Mouse (Mus musculus) midbrain, embryonic 15.5 days (tissue): ENCODE data around the gene 3110009E18Rik. TPM values are rescaled to one million over a fixed set of nuclear protein-coding genes. Genes with fewer than 3 reads are reported as not detected.

Experiments used
- ATAC-seq: fragments of 200-750 bp; cut with Nextera tagmentation; replicated peaks from 2 replicates; pipeline ENCODE4 v1.8.0; 2017; ENCODE audit warnings: moderate TSS enrichment
- H3K27ac ChIP-seq: fragments of 300-500 bp; sonication (generic); 2 replicates; pipeline ENCODE4 v1.5.1; 2015; ENCODE audit warnings: mild to moderate bottlenecking, inconsistent platforms
- H3K27me3 ChIP-seq: fragments of 300-500 bp; sonication (generic); replicated peaks from 2 replicates; pipeline ENCODE4 v1.6.1; 2015; ENCODE audit warnings: inconsistent platforms
- H3K36me3 ChIP-seq: fragments of 300-500 bp; sonication (generic); replicated peaks from 2 replicates; pipeline ENCODE4 v1.6.1; 2015; ENCODE audit warnings: inconsistent platforms
- H3K4me1 ChIP-seq: fragments of 300-500 bp; sonication (generic); 2 replicates; pipeline ENCODE4 v1.6.1; 2015; ENCODE audit warnings: inconsistent platforms
- H3K4me2 ChIP-seq: fragments of 300-500 bp; sonication (generic); 2 replicates; pipeline ENCODE4 v1.6.1; 2015; ENCODE audit warnings: inconsistent platforms, mild to moderate bottlenecking, moderate library complexity
- H3K4me3 ChIP-seq: fragments of 300-500 bp; sonication (generic); 2 replicates; pipeline ENCODE4 v1.5.1; 2015; ENCODE audit warnings: mild to moderate bottlenecking, inconsistent platforms
- H3K9ac ChIP-seq: fragments of 300-500 bp; sonication (generic); 2 replicates; pipeline ENCODE4 v1.6.1; 2015; ENCODE audit warnings: mild to moderate bottlenecking, inconsistent platforms
- H3K9me3 ChIP-seq: fragments of 300-500 bp; sonication (generic); 2 replicates; pipeline ENCODE4 v1.6.1; 2016; ENCODE audit warnings: inconsistent platforms
- WGBS: fragments of 180-500 bp; shearing (Covaris S2); methylation state at CpG from one replicate; pipeline ENCODE4 v1.1.7; 2015; ENCODE audit warnings: mixed read lengths; 5-methylcytosine and 5-hydroxymethylcytosine counted together
- polyA plus RNA-seq: library from polyadenylated mRNA; unstranded; fragments of >200 nt; fragmentation: Nextera tagmentation; extraction: Ambion mirVana; gene quantifications from 2 replicates; pipeline ENCODE4 v1.2.1, GENCODE M21; 2015

The 3110009E18Rik gene
- polyA plus RNA-seq, 1 experiment from 2014 or later: 16.0 TPM

DNA sequence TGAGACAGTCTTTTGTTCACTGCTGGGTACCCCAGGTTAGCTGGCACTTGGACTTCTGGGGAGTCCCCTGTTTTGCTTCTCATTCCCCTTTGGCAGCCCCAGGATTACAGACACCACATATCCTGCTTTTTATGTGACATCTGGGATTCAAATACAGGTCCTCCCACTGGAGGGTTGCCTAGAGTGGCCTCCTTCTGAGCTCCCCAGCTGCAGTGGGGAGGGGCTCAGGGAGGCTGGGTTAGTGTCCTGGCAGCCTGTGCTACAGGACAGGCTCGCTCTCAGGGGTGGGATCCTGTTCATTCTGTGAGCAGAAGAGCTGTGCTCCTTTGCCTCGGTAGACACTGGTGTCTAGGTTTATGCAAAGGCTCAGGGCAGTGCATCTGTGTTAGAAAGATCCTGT is 100.3 kb downstream of the 3110009E18Rik start:
- Histone ChIP-seq H3K9me3 (no peaks in the 10 kb centered on the region), H3K4me3 (no peak overlapping the region), H3K36me3 (no peaks in the 10 kb centered on the region), H3K4me1 (no peaks in the 10 kb centered on the region), H3K27ac (no peak overlapping the region), H3K27me3 (no peaks in the 10 kb centered on the region), H3K4me2 (no peak overlapping the region), H3K9ac (no peak overlapping the region)
- 51% methylated on average over 2 of the region's 2 CpGs for WGBS
- no peak for ATAC-seq

DNA sequence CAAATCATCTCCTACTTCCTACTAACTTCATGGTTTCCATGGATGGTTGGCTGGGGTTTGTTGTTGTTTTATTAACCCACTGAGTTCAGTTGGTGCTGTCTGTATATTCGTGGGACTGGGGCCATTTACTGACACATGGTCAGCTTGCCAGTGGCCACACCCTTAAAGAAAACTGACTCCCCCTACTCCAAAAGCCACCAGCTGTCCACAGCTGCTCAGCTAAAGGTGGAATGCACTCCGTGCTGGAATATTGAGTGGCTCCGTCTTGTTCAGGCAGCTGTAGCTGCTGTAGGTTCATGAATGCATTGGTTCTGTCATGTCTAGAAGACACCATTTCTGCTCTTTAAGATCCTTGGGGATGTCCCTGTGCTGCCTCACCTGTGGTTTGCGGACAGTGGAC is 102.6 kb downstream of the 3110009E18Rik start:
- no peak overlapping the region for H3K4me2 ChIP-seq
- no peaks in the 10 kb centered on the region for H3K9me3 ChIP-seq
- ATAC-seq: no peak
- H3K27me3 ChIP-seq: no peaks in the 10 kb centered on the region
- H3K4me1 ChIP-seq: no peaks in the 10 kb centered on the region
- no peak overlapping the region for H3K9ac ChIP-seq
- 85% methylated on average over 4 of the region's 4 CpGs for WGBS
- no peak overlapping the region for H3K27ac ChIP-seq
- no peak overlapping the region for H3K4me3 ChIP-seq
- H3K36me3 ChIP-seq: no peaks in the 10 kb centered on the region

DNA sequence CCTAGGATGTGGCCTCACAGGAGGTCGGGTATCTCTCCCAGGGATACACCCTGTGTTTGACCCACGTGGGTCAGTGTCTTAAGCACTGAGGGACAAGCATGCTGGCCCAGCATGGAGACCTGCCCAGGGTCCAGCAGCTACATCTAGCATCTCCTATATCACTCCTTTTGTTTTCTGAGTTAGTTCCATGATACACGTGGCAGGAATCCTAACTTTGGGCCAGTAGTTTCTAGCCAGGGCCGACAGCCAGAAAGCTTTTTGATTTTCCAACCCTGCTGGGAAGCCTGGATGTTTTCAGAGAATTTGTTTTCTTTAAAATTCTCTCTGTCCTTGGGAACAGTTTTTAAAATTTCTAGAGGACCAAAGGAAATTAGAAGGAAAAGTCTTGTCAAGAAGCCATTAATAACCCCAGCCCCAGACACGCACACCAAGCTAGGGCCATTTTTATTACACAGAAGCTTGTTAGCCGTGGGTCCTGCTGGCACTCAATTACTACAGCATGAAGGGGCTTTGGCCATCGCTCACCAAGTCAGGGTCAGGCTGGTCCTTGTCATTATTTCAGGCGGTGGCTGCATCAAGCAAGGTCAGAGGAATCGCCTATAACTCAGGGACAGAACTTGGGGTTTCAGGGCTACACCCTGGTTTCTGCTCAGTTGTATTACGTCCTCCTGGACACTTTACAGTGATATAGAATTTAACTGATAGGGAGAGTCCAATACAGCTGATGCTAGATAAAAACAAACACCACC is 108.9 kb downstream of the 3110009E18Rik start:
- no peak overlapping the region for H3K4me3 ChIP-seq
- WGBS: 83% methylated on average over 10 of the region's 10 CpGs
- ATAC-seq: no peak

DNA sequence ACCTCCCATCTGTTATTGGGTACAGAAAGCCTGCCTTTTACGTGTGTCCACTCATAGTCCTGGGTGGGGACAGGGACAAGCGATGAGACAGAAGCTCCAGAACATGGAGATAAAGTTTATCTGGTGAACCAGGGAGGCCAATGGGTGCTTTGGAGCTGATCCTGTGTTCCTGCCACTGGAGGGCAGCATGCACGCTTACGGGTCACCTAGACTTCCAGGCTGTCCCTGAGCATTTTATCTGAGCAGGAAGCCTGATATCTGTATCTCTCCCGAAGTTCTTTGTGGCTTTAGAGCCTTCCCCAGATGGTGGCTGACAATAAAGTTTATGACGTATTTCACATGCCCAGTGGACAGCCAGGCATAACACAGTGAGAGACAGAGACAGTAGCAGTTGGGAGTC is 110.3 kb downstream of the 3110009E18Rik start:
- Histone ChIP-seq H3K4me1 (no peaks in the 10 kb centered on the region), H3K4me2 (no peak overlapping the region), H3K27ac (no peak overlapping the region), H3K9ac (no peak overlapping the region), H3K4me3 (no peak overlapping the region), H3K9me3 (no peaks in the 10 kb centered on the region), H3K27me3 (no peaks in the 10 kb centered on the region), H3K36me3 (no peaks in the 10 kb centered on the region)
- 41% methylated on average over 6 of the region's 6 CpGs for WGBS
- ATAC-seq: peak; percentile 65; the same call in 1 of the 2 replicates

More for the DNA sequence above, 108.9 kb downstream of the 3110009E18Rik start:
- Histone ChIP-seq H3K27ac (no peak overlapping the region), H3K4me1 (no peaks in the 10 kb centered on the region), H3K9ac (no peak overlapping the region), H3K36me3 (no peaks in the 10 kb centered on the region), H3K4me2 (no peak overlapping the region), H3K9me3 (no peaks in the 10 kb centered on the region), H3K27me3 (no peaks in the 10 kb centered on the region)

DNA sequence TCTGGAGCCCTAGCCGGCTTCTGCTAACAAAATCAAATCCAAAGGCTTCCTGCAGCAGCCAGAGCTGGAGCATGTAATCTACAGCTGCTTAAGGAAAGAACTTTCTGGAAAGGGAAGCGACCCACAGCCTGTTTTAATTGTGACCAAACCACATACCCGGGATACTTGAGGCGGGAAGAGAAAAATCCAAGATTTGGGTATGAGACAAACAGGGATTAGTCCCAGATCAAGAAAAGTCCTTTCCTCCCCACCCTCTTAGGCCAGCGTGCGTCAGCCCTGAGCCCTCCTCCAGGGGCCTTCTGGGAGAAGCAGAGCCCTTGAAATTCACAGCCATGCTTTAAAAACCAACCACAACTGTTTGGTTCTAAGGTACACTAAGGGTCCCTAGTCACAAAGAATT is 111.2 kb downstream of the 3110009E18Rik start:
- Histone ChIP-seq H3K36me3 (no peaks in the 10 kb centered on the region), H3K9ac (no peak overlapping the region), H3K4me2 (no peak overlapping the region), H3K9me3 (no peaks in the 10 kb centered on the region), H3K4me1 (no peaks in the 10 kb centered on the region), H3K27ac (no peak overlapping the region), H3K4me3 (no peak overlapping the region), H3K27me3 (no peaks in the 10 kb centered on the region)
- 70% methylated on average over 6 of the region's 6 CpGs for WGBS
- no peak for ATAC-seq

DNA sequence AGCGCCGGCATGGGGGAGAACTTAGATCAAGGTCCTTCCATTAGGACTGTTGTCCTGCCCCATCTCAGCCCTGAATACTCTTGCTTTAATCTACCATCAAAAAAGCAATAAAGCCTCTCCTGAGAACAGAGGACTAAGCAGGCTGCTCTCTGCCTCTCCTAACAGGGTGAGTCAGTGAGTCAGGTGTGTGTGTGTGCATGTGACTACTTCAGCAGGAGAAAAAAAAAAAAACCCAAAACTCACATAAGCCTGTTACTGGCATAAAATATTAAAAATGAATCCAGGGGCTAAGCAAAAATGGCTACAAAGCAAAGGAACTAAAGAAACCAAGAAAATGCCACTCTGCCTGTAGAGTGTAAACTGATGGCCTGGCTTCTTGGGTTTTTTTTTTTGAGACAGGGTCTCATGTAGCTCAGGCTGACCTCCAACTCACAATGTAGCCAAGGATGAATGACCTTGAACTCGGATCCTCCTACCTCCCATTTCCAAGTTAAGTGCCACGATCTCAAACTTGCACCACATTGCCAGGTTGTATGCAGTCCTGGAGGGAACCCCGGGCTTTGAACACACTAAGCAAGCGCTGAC is 114.7 kb downstream of the 3110009E18Rik start:
- Histone ChIP-seq H3K9me3 (no peaks in the 10 kb centered on the region), H3K36me3 (no peaks in the 10 kb centered on the region), H3K4me2 (no peak overlapping the region), H3K4me3 (no peak overlapping the region), H3K27me3 (no peaks in the 10 kb centered on the region), H3K9ac (no peak overlapping the region), H3K27ac (no peak overlapping the region), H3K4me1 (no peaks in the 10 kb centered on the region)
- ATAC-seq: no peak
- WGBS: 90% methylated on average over 6 of the region's 6 CpGs

DNA sequence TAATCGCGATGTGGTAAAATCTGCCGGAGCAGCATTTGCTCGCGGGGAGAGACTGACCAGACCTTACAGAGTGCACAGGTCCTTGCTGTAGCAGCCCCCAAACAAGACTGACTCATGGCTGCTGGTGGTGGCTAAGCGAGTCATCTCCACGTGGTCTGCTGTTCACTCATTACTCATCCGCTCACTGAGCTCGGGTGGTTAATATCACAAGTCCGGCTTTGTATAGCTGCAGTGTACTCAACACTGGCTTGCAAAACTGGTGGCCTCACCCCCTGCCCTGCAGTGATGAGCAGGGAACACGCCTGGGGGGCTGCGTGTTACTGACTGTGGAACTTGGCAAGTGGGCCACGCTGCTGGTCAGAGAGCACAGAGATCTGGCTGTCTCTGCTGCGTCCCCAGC is 115.4 kb downstream of the 3110009E18Rik start:
- no peak overlapping the region for H3K4me2 ChIP-seq
- no peak overlapping the region for H3K4me3 ChIP-seq
- no peaks in the 10 kb centered on the region for H3K27me3 ChIP-seq
- no peak overlapping the region for H3K9ac ChIP-seq
- no peaks in the 10 kb centered on the region for H3K36me3 ChIP-seq
- ATAC-seq: no peak
- H3K27ac ChIP-seq: no peak overlapping the region
- no peaks in the 10 kb centered on the region for H3K9me3 ChIP-seq
- 91% methylated on average over 14 of the region's 14 CpGs for WGBS
- H3K4me1 ChIP-seq: no peaks in the 10 kb centered on the region

DNA sequence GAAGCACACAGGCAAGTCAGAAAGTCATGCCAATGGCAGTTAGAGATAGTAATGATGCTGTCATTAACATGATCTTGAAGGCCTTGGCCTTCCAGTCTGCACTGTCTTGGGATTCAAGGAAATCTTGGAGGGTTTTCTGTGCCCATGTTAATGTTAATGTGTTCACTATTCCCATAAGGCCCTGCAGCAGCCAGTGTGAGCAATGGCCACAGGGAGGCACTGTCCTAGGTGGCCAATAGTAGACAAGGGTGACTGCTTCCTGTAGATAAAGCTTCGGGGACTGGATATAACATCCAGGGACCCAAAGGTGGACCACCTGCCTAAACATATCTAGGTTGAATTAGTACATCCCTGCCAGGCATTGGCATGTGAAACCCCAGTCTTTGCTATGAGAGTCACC is 116.1 kb downstream of the 3110009E18Rik start:
- Histone ChIP-seq H3K4me1 (no peaks in the 10 kb centered on the region), H3K4me3 (no peak overlapping the region), H3K36me3 (no peaks in the 10 kb centered on the region), H3K9ac (no peak overlapping the region), H3K27ac (no peak overlapping the region), H3K27me3 (no peaks in the 10 kb centered on the region), H3K4me2 (no peak overlapping the region), H3K9me3 (no peaks in the 10 kb centered on the region)
- WGBS: 85% methylated on average over 1 of the region's 1 CpGs
- no peak for ATAC-seq

Other genes starting within 250 kb of the 3110009E18Rik start
- 7.5 and 7.8 TPM in 2 replicates for gene Tmem177, start 208.0 kb upstream of the 3110009E18Rik start, polyA plus RNA-seq
- gene Cfap221, start 124.0 kb upstream of the 3110009E18Rik start, polyA plus RNA-seq: 0.36 and 0.48 TPM in 2 replicates
- gene Sctr, start 114.3 kb upstream of the 3110009E18Rik start, polyA plus RNA-seq: 0.75 and 1.4 TPM in 2 replicates
- 7.6 and 9.6 TPM in 2 replicates for gene Tmem37, start 47.1 kb upstream of the 3110009E18Rik start, polyA plus RNA-seq
- gene Dbi, start 109 bp upstream of the 3110009E18Rik start, polyA plus RNA-seq: 798 and 903 TPM in 2 replicates
- gene Steap3, start 151.5 kb downstream of the 3110009E18Rik start, polyA plus RNA-seq: 4.1 and 4.9 TPM in 2 replicates
- 17.9 and 21.7 TPM in 2 replicates for gene C1ql2, start 219.4 kb downstream of the 3110009E18Rik start, polyA plus RNA-seq